Mouse (Mus musculus) CH12.LX (cell line): ENCODE data around the gene Mmp9.

Experiments
- BHLHE40 ChIP-seq: IDR thresholded peaks from 2 replicates; pipeline ENCODE4 v1.6.1; 2011; ENCODE audit warnings: mild to moderate bottlenecking, low read depth, low read length, improper control_type of control experiment
- CTCF ChIP-seq, 2 experiments: IDR thresholded peaks in 1 of 2; conservative IDR thresholded peaks in 1 of 2; 2 replicates each; pipeline ENCODE4 v1.5.1; 2011 to 2012; ENCODE audit warnings: low read depth in 2 of 2, low read length in 2 of 2, improper control_type of control experiment in 1 of 2, inconsistent platforms in 1 of 2, mild to moderate bottlenecking in 1 of 2, moderate library complexity in 1 of 2
- EP300 ChIP-seq: IDR thresholded peaks from 2 replicates; pipeline ENCODE4 v1.6.1; 2011; ENCODE audit warnings: low read length, improper control_type of control experiment
- KAT2A ChIP-seq: IDR thresholded peaks from 2 replicates; pipeline ENCODE4 v1.6.1; 2012; ENCODE audit warnings: low read length, improper control_type of control experiment, inconsistent platforms; ENCODE audit not compliant: insufficient replicate concordance
- MXI1 ChIP-seq: IDR thresholded peaks from 2 replicates; pipeline ENCODE4 v1.6.1; 2011; ENCODE audit warnings: mild to moderate bottlenecking, low read depth, low read length, improper control_type of control experiment
- NRF1 ChIP-seq: IDR thresholded peaks from 2 replicates; pipeline ENCODE4 v1.6.1; 2014; ENCODE audit warnings: low read depth, mild to moderate bottlenecking, inconsistent platforms, low read length, improper control_type of control experiment, moderate library complexity
- POLR2A ChIP-seq: IDR thresholded peaks from 2 replicates; pipeline ENCODE4 v1.6.1; 2011; ENCODE audit warnings: low read depth, mild to moderate bottlenecking, improper control_type of control experiment, low read length
- SMC3 ChIP-seq: IDR thresholded peaks from 2 replicates; pipeline ENCODE4 v1.6.1; 2011; ENCODE audit warnings: low read depth, low read length, improper control_type of control experiment
- ZNF384 ChIP-seq: IDR thresholded peaks from 2 replicates; pipeline ENCODE4 v1.6.1; 2012; ENCODE audit warnings: low read depth, low read length, improper control_type of control experiment, inconsistent platforms

DNA sequence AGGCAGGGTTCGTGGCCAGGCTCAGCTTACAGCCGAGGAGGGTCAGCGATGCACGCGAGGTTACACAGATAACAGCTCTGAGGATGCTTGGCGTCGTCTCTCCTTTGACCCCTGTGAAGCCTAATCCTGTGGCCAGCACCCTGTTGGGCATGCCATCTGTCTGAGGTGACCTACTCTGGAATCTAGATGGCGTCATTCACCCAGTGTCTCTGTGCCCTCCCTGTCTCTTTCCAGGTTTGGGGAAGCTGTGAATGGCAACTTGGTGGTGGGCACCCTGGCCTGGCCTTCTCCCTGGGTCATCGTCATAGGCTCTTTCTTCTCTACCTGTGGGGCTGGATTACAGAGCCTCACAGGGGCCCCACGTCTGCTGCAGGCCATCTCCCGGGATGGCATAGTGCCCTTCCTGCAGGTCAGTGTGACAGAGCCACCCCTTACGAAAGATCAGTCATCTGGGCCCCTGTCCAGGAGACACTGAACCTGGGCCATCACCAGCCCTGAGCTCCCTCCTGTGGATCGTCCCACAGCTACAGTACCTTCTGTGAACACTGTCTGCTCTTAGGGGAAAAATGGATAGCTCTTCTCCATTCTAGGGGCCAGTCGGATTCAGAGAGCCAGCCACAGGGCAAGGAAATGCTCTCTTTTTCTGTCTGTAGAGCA is 45.9 kb downstream of the Mmp9 start:
- no peak for TF ChIP-seq ZNF384
- no peak for TF ChIP-seq CTCF (conservative IDR thresholded peaks at IDR 0.05 in 1 of 2, IDR thresholded peaks at IDR 0.05 in 1 of 2; ENCODE audit: low read depth in 2 of 2, low read length in 2 of 2)
- TF ChIP-seq POLR2A: no peak
- TF ChIP-seq NRF1: no peak
- TF ChIP-seq BHLHE40: no peak
- no peak for TF ChIP-seq EP300
- no peak for TF ChIP-seq KAT2A
- no peak for TF ChIP-seq SMC3
- TF ChIP-seq MXI1: no peak
